Mouse (Mus musculus) v-Abl transformed pro-B cells (cell line): ENCODE data around the gene Tubb2b.

Experiments used
- in situ Hi-C, 2 experiments: fragments of 400-800 bp; cut with MboI; formaldehyde crosslinking; loops; one replicate each; pipeline ENCODE4 v1.15.1; 2025; ENCODE audit not compliant: unreplicated experiment in 2 of 2

Gene Tubb2b

DNA sequence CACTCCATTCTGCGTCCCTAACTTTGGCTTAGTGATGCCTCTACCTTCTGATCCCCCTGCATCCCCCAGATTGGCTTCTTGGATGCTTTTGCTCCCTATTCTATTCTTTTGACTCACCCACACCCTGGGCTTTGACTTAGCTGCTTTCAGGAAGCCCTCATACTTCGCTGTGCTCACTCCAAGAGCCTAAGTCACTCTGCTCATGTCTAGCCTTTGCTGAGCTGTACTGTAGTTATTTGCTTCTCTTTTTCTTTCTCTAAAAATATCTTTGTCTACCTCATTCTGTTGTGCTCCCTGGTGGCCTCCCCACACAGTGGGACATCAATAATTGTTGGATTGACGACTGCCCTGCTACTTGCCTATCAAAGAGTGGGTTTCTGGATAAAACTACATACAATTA lies 17.9 kb upstream of the Tubb2b start:
- in situ Hi-C loops: no loop called here

DNA sequence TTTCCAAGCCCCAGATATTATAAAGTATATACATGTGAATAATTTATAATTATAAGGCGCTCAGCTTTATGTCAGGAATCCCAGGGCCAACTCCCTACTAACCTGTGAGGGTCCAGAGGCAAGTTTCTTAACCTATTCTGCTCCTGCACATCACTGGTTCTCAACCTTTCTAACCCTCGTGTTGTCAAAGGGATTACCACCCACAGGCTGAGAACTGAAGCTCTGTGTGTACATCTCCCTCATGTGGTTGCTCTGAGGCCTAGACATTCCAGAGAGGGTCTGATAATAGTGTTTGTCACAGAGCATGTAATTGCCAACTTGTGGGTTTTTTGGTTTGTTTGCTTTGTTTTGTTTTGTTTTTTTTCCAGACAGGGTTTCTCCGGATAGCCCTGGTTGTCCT lies 16.6 kb upstream of the Tubb2b start:
- in situ Hi-C loops: no loop called here

DNA sequence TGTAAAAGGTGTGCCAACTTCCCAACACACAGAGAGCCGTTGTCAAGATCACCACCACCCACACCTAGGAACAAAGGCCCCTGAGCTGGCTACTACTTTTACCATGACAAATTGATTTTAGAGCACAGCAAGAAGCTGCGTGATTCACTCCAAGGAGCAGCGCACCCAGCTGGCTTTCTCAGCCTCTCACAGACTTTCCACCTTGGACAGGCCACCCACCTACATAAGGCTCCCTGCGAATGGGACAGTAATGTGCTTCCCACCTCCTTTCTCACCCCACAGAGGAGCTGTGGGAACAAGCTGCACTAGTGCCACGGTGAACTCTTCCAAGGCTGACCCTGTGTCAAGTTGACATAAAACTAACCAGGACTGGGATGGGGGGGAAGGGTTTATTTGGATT lies 13.1 kb upstream of the Tubb2b start:
- in situ Hi-C loops: no loop called here

DNA sequence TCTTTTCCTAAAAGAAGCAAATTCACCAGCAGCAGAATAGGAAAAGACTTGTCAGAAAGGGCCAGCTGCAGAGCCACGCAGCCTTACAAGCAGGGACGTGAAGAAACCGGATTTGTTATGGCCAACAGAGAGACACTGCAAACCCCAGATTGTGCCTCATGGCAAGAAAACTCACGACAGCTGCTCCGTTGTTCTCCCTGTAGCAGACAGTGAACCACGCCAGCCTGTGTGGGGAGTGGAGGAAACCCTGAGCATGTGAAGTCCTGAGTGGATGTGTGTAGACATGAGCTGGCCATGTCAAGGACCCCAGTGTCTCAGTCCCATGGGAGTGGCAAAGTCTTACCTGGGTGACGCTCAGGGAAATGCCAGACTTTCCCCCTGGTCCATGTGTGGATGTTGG lies 6.3 kb upstream of the Tubb2b start:
- in situ Hi-C loops: loop anchor here (10.0 kb wide), 1 partner anchor 62 kb away; the partner anchor contains the start of gene Tubb2a (in 2 of the 2)

DNA sequence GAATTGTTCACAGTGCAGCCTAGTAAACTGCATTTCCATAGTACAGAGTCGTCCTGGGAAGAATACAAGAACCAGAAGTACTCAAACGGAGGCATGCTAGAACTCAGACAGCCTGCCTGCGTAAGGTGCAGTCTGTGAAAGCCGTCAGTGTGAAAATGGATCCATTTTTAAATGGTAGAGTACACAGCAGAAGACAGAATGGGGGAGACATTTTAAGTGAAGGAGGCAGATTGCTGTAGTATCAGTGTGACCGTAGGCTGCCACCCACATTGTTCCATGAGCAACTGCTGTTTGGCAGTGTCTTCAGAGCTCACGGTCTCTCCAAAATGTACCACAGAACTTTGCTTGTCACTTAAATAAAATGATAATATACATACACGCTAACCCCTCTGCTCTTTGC lies 4.0 kb upstream of the Tubb2b start:
- in situ Hi-C loops: loop anchor here (10.0 kb wide), 1 partner anchor 59 kb away; the partner anchor contains the start of gene Tubb2a (in 2 of the 2)

DNA sequence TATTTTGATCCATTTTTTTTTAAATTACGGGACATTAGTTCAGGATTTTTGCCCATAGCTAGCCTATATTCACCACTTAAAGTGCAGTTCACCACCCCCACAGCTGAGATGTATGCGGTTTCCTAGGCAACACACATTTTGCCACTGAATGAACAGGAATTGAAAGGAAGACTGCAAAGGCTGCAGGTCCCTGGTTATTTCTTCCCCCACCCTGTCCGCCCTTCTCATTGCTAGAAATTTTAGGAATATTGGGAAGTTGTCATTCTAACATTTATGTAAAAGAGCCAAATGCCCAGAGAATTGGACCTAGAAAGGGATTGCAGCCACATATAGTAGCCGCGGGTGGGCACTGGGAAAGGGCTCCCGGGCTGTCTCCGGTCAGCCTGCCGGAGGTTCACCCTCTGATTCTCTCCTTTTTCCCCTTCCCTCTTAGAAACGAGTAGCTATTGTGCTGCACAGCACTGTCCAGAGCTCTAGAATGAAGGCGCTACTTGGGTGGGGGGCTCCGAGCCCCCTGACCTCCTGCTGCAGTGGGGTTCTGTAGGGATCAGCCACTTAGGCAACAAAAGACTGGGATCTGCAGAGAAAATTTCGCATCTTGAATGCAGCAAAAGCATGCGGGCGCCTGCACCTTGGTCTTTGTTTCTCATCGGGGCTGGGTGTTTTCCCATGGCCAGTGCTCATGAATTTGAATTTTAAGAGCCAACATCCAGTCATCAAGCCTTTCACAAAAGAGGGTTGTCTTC lies 3.2 kb upstream of the Tubb2b start:
- in situ Hi-C loops: loop anchor here (10.0 kb wide), 1 partner anchor 59 kb away; the partner anchor contains the start of gene Tubb2a (in 2 of the 2)

DNA sequence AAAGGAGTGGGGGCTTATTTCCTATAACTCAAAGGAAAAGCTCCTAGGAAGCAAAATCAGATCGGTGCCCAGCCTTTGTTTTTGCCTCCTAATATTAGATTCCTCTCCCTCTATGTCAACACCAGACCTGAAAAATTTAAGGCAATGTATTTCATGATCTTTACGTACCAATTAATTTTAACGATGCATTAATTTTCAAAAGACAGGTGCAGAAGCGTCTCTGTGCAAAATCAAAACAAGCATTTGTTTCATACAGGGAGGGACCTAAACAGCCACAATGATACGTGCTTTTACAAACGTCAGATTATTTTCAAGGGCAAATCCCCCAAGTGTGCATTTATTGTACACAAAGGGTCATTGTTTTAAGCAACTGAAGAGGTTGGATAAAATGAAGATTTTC lies 2.6 kb upstream of the Tubb2b start:
- in situ Hi-C loops: loop anchor here (10.0 kb wide), 1 partner anchor 58 kb away; the partner anchor contains the start of gene Tubb2a (in 2 of the 2)

DNA sequence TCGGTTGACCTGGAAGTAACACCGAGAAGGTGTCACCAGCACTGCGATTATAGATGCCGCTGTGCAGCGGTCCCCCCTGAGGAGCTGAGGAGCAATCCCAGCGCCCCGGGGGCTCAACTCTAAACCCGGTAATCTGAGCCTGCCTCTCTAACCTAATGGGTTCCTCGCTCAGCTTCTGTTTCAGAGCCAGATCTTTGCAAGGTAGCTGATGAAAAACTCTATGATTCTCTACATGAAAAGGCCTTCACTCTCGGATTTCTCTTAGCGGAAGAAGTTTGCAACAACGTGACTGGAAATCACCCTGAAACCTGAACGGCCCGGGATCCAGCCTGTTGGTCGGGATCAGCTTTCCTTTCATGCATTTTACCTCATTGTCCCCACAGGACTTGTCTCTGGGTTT lies 2.0 kb upstream of the Tubb2b start:
- in situ Hi-C loops: loop anchor here (10.0 kb wide), 1 partner anchor 57 kb away; the partner anchor contains the start of gene Tubb2a (in 2 of the 2)

DNA sequence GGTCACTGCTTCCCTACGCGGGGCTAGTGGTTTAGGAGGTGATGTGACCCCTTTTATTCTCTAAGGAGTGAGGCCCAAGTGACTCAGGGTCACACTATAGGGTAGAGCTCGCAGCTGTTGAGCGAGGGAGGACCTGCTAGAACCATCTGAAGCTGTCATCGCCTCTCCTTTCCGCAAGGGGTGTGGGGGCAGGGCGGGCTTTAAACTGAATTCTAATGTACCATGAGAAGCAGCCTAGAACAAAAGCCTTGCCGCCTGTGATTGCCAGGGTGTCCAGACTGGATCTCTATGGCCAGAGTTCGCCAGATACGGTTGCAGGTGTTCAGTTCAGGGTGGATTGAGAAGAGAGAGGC lies 1.4 kb upstream of the Tubb2b start:
- in situ Hi-C loops: loop anchor here (10.0 kb wide), 1 partner anchor 57 kb away; the partner anchor contains the start of gene Tubb2a (in 2 of the 2)

DNA sequence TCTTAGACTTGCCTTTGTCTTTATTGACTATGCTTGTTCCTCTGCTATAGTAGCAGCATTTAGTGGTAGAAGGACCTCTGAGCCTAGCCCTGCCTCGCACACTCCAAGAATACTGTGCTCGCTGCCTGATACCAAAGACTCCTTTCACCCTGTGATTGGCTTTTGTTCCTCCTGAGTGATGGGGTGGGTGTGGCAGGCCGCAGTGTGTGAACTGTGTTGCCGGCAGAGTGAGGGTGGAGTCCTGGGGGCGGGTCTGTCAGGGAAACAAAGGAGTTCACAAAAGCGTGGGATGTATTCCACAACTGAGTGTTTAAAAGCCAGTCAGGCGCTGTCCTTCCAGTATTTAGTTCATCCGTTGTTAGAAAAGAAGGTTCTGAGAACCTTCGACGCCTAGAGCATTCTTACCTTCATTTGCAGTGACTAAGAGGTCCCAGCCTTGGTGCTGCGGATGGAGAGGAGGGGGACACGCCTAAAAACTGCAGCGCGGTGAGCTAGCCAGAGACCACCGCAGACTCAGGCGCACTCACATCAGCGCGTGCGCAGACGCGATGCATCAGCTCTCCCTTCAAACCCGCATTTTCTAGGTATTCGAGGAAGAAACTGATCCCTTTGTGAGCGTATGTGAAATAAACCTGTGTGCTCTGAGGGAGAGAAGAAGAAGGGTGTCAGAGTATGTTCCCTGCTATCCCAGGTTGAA lies 893 bp upstream of the Tubb2b start:
- in situ Hi-C loops: loop anchor here (10.0 kb wide), 1 partner anchor 56 kb away; the partner anchor contains the start of gene Tubb2a (in 2 of the 2)

DNA sequence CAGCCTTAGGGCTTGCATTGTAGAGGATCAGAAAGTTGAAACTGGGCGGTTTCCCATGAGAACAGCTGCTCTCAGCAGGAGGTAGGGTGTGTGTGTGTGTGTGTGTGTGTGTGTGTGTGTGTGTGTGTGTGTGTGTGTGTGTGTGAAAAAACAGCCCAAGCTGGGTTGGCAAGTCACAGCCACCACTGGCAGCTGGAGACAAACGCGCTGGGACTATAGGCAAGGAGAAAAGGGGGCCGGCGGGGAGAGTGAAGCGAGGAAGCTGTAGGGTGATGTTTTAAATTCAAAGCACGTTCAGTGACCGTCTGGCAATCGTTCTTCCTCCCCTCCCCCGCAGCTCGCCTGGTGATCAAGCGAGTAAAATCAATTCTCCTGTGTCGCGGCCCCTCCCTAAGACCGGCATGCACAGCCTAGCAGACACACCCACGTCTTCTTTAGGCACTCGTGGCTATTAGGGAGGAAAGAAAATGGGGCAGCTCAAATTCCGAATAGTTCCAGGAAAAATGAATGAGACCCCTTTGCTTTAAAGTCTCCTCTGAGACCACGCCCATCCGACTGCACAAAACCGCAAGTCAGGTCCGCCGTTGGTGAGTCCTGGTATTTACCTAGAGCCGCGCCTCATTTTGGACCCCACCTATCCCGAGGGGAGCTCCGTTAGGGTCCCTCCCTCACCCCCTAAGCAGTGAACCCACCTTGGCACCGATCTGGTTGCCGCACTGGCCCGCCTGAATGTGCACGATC lies 611 bp downstream of the Tubb2b start:
- in situ Hi-C loops: loop anchor here (10.0 kb wide), 1 partner anchor 55 kb away; the partner anchor contains the start of gene Tubb2a (in 2 of the 2)

DNA sequence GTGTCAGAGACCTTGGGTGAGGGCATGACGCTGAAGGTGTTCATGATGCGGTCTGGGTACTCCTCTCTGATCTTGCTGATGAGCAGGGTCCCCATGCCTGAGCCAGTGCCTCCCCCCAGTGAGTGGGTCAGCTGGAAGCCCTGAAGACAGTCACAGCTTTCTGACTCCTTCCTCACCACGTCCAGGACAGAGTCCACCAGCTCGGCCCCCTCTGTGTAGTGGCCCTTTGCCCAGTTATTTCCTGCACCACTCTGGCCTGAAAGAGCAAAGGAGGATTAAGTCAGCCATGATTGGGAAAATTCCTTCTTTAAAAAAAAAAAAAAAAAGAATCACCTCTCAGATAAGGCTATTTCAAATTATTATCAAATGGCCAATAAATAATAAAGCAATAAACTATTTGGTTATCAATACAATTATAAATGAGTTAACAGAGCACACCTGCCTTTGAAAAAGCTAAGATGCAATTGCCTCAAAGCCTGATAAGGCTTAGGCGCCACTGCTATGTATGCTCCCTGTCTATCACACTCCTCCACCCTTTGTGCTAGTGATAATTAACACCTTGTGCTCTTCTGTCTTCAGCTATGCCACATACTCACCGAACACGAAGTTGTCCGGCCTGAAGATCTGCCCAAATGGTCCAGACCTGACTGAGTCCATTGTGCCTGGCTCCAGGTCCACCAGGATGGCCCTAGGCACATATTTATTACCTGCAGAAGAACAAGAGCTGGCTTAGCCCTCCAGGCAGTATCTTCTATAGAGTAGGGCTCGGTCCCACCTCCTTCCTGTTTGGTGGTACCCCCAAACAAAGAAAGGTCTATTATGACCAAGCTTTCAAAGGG lies 1.8 kb downstream of the Tubb2b start:
- in situ Hi-C loops: no loop called here

DNA sequence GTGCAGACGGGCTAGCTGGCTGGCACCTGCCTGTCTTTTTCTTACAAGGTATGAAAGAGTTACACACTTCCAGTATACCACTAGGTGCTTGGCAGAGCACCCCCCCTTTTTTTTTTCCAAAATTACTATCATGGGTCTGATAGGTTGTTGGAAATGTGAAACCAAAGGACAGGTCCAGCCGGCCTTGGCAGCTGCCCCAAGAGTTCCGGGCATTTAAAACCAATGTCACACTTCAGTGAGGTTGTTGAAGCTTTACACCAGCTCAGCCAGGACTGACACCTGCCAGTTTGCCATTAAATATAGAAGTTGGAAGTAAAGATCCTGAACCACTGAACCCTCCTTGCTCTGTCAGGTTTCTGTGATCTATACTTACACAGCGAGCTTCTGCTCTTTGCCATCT lies 4.6 kb downstream of the Tubb2b start:
- in situ Hi-C loops: no loop called here

DNA sequence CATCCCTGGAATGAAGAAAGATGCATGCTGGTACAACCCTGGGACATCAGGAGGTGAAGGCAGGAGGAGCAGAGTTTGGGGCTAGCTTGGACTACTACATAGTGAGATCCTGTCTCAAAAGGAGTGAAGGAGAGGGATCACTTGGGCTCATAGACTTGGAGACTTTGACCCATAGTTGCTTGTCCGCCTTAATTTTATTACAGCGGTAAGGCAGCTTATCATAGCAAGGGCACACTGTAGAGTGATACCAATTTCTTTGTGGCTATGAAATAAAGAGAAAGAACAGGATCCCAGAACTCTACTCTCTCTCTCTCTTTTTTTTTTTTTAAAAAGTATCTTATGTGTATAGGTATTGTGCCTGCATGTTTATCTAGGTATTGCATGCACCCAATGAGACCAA lies 9.7 kb downstream of the Tubb2b start:
- in situ Hi-C loops: no loop called here

DNA sequence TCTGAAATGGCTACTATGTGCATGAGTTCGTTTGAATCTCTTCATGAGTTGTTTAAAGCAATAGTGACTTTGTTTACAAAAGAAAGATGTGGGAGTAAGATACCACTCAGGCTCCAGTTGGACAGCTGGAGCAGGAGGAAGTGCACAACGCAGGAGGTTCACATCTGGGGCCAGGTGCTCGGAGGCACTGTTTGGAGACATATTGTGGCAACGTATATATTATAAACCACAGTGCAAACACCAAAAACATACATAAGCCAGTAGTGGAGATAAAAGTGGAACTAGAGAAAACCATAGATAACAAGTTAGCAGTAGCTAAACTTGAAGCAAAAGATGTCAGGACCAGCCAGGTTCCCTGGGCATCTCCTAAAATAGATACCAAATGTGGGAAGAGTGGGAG lies 10.9 kb downstream of the Tubb2b start:
- in situ Hi-C loops: no loop called here

DNA sequence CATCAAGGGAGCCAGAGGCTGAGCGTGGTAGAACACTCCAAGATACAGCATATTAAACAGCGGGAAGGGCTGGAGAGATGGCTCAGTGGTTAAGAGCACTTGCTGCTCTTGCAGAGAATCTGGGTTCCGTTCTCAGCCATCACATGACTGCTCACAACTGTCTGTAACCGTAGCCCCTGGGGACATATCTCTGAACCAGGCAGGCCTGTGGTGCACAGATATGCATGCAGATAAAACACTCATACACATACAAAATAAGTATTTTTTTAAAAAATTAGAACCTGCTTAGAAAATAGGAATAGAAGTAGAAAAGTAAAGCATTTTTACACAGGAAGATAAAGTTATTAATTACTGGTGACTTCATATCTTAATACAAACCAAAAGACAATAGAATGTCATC lies 11.4 kb downstream of the Tubb2b start:
- in situ Hi-C loops: no loop called here

DNA sequence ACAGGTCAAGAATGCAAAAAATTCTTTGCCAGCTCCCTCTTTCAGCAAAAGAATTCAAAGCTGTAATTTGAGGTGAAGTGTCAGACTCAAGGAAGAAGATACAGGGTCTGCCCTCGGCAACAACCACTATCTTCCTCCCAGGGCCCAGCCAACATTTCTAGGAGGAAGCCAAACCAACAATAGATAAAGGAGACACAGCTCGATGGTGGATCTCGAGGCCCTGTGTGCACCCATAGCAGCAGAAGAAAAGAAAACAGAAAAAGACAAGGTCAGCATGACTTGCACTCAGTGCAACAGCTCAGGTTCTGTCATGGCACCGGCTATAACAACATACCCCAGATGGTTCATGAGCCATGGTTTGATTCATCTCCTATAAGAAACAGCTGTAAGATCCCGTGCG lies 13.8 kb downstream of the Tubb2b start:
- in situ Hi-C loops: no loop called here

DNA sequence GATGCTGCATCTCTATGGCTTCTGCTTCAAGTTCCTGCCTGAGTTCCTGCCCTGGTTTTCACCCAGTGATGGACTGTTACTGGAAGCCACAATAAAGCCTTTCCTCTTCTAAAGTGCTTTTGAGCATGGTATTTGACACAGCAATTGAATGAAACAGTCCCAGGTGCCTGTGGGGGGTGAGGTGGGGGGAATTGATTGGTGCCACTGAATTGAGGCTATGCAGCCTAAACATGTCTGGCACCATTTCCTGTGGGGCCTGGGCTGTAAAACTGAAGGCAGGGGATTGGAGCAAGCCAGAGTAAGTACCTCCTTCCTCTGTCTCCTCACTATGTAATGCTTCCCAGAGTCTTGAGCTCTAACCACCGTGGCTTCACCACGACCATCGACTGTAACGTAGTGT lies 15.6 kb downstream of the Tubb2b start:
- in situ Hi-C loops: no loop called here

DNA sequence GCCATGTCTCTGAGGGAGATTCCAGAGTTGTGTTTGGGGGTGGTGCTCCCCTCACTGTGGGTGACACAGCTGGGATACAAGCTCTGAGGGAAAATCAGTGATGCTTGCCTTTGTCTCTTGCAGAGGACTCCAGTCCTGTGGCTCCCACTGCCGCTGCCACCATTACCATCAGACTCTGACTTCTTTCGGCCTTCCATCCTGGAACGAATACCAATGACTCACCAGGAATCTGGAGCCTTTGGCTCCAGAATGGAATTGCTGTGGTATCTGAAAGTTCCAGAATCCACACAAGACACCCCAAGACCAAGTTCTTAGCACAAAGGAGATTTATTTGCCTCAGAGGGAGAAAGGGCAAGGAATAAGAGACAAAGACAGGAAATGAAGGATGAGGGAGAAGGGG lies 17.2 kb downstream of the Tubb2b start:
- in situ Hi-C loops: no loop called here
